Mouse (Mus musculus) c-Kit-positive CD71-positive TER-119-positive erythroid progenitor cells, embryonic 14.5 days (primary cell): ENCODE measurements at regions not wholly inside any gene's neighbourhood (a gene's known extent, or its start where the extent isn't known, plus 50 kb on each side); places are given as distances from the start of the nearest gene placed in this dataset.
"Not testable (repeated sequence)": the region's sequence is repeated elsewhere in the genome, so short reads cannot be mapped to it uniquely, and the experiment has no call there.

Source experiments
- DNase-seq: peaks from one replicate; pipeline ENCODE4 v3.0.0-alpha.2; 2013; ENCODE audit warnings: low spot score

DNA sequence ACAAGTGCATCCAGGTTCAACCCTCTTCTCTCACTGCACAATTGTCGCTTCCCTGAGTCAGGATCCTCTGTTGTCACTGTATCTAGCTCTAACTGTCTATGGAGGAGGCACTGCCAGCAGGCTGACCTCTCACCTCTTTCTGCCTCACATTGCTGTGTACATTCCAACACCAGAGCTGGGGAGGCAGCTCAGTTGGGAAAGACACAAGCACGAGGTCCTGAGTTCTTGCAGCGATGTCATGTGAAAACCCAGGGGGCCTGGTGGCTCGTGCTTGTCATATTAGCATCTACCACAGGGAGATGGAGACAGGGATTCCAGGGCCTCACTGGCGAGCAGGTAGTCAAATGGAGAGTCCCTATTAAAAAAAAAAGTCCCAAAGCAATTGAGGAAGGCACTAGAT lies 334.2 kb downstream of the Diras2 start:
- no peak for DNase-seq

DNA sequence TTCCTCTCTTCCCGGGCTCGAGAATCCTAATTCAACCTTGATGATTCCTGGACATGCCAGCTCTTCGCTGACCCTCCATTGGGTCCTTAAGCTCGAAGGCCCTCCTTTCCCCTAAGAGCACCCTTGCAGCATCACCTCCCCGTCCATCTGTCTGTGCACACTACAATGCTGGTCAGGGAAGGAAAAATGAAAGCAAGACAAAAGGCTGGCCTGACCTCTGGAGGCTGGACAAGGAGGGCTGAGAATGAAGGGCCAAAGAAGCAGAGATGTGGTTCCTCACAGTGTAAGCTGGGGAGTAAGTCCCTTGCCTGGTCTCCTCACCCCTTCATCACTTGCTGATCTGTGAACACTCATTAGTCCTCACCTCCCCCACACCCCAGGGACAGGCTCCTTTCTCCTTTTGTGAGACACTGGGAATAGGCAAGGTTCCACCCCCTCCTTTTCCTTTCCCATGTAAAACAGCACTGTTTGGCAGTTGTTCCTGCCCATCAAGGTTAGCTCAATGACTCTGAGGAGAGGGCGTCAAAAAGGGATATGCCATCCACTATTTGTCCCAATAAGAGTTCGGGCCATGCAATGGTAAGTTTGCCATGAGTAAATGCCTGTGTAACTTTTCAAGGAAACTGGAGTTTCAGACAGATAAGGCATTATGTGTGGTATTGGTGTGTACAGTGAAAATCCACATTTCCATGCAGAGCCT lies 332.3 kb downstream of the Diras2 start:
- no peak for DNase-seq

DNA sequence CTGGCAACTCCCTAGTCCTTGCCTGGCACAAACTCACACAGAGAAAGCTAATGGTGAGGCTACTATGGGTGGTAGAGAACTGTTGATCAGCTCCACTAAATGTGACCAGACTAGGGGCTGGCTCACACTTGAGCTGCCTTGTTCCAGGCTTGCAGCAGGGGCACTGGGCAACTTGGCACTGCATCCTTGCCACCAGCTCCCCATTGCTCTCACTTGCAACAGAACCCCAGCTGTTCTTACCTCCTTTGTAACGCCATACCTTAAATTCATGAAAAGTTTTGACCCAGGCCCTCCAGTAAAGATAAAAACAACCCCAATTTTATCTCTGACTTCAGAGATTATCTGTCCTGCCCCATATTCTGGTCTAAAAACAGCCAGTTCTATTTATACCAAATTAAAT lies 328.7 kb downstream of the Diras2 start:
- no peak for DNase-seq

DNA sequence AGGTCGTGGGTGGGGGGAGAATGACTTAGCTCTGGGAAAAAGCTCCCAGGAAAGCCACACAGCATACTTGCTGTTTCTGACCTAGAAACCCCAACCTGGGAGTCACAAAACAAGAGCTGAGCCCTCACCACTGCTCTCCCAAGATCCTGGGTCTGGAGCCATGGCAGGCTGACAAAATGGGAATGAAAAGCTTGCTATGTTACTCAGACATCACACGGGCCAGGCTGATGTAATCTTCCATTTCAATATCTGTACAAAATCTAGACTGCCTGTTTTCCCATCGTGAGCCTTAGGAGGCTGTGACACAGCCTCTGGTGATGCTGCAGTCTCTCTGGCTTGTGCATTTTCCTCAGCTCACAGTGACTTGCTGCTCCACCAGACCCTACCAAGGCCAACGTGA lies 325.1 kb downstream of the Diras2 start:
- no peak for DNase-seq

DNA sequence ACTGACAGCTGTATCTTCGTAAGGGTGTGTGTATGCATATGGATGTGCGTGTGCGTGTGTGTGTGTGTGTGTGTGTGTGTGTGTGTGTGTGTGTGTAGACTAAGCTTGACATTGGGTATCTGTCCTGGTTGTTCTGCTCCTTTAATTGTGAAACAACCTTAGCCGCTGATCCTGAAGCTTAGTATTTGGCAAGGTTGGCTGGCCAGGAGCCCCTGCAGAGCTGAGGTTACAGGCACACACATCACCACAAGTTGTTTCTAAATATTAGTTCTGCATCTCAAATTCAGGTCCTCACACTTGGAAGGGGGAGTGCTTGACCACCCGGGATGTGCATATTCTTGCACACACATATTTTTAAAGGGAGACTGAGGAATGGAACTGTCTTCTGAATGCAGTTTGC lies 314.7 kb downstream of the Diras2 start:
- DNase-seq, result no peak

DNA sequence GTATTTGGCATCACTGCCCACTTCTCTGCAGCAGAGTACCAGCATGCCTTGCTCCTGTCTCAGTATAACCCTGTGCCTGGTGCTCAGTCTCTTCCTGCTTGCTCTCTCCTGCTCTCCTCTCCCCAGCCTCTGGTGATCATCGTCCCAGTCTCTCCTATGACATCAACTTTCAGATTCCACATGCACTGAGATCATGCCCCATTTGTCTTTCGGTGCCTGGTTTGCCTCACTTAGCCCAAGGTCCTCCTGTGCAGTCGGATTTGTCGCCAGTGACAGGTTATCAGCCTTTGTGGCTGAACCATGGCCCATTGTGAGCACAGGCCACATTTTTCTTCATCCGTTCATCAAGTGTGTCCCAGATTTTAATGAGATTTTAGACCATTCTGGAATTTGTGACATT lies 314.0 kb downstream of the Diras2 start:
- DNase-seq, result no peak

DNA sequence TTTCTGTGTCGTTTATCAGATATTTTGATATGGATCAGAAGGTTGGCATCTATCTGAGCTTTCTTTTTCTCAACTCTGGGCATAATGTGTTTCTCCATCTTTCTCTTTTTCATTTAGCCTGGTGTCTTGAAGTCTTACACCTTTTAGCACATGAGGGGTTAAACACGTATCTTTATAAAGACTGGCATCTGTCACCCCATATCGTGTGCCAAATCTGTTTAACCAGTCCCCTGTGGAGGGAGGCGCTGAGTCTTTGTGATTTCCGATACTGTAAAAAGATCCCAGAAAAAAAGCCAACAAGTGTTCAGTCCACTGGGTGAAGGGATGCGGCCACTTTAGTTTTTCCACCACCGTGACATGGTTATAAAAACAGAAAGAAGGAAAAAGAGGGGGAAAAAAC lies 313.3 kb downstream of the Diras2 start:
- DNase-seq, result no peak

DNA sequence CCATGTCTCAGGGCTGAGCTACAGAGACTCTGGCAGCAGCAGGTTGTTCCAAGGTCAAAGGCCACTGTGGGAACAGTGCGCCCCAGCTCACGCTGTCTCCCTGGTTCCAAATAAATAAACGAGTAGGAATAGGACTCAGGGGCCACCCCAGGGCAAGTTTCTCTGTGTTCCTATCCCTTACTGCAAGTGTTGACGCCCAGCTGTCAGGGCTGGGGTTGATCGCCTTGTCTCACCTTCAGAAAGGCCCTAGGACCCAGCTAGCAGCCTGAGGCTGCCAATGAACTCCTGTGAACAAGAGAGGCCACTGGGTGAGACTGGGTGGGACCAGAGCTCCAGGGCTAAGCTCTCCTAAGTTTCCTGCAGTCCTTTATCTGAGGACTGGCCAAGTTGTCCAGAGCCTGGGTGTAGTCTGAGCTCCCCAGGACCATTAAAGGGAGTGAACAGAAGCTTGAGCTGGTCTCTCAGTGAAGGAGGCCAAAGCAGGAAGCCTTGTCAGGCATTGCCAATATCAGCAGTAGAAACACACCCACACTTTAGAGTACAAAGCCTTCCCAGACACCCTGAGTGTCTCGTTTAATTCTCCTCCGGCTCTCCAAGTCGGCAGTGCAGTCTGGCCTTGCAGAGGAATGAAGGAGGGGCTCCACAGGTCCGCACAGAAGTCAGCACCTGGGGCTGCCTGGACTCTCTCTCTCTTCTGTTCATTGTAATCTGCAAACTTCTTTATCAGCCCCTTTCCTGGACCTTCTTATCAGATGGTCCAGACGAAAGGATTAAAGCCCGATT lies 308.6 kb downstream of the Diras2 start:
- no peak for DNase-seq

DNA sequence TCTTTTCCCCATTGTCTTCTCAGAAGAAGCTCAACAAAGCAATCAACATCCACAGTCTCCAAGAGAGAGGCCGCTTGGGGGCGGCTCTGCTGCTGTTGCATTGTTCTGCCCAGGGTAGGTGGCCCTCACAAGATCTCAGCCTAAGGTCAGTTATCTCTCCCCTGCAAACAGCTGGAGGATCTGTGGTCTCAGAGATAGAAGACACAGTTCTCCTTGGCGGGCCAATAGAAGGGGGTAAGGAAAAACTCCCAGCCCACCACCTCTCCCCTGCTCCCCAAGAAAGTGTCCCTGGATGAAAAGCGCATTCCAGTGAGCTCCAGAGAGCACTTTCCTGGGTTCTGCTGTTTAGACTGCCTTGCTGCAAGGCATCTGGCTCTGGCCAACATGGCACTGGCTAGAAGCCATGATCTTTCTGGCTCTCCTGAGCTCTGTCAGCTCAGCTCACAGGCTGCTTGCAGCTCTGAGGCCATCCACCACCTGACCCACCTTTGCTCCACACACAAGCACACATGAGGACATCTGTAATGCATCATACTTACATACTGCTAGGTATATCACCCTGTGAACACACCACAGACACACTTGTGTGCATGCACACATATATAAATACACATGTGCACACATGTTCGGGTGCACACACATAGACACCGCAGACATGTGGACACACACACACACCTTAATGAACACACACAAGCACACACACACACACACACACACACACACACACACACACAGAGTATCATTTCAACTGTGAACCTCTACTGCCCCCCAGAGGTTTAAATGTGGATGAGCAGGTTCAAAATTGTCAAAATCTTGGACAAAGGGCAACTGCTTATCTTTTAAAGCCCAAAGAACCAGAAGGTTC lies 307.7 kb downstream of the Diras2 start:
- DNase-seq, result peak; percentile 34

DNA sequence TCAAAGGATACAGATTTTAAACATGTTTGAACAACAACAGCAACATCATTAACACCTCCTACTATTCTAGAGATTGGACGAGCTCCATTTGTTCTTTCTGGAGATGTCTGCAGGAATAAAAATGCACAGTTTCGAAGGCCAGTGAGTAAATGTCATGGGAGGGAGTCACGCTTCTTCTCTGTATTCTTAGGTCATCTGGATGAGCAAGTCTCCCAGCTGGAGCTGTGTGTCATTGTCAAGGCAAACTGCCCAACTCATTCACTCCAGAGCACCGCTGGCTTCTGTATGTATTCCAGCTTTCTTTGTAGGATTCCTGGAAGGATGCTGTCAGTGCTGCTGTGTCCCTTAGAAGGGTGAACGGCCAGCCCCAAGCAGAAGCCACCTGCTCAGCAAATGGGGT lies 297.1 kb downstream of the Diras2 start:
- DNase-seq, result no peak

DNA sequence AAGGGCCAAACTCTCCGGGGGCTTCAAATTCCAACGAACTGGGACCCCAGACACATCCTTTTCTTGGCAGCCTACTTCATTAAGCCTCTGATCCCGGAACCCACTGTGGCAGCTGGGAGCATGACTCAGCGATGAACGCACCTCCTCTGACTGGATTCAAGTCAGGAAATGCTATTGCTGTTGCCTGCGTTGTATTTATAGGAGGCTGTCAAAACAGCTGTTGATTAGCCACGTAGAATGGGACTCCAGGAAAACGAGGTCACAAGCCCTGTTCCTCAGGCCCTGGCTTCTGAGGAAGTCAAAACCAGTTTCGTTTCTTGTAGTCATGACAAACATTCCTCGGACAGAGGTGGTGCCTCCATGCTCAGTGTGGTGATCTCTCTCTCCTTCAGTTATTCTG lies 295.0 kb downstream of the Diras2 start:
- no peak for DNase-seq

DNA sequence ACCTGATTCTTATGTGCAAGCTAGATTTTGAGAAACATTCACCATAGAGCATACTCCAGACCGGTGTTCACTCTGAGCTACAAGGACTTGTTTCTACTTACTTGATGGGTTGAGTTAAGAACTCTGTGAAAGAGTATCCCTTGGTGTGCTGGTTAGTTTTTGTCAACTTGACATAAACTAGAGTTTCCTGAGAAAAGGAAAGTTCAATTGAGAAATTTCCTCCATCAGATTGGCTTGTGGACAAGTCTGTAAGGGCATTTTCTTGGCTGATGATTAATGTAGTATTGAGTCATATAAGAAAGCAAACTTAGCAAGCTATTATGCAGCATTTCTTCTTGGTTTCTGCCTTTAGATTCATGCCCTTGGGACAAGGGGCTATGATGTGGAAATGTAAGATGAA lies 291.5 kb downstream of the Diras2 start:
- no peak for DNase-seq

DNA sequence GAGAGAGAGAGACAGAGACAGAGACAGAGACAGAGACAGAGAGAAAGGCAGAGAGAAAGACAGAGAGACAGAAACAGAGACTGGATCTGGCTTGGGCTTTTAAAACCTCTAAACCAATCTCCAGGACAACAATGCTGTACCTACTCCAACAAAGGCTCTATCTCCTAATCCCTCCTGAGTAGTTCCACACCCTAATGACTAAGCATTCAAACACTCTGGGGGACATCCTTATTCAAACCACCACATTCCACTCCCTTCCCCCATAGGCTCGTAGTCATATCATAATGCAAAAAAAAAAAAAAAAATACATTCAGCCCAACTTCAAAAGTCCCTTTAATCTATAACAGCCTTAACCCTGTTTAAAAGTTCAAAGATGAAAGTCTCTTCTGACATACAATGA lies 289.3 kb downstream of the Diras2 start:
- DNase-seq, result no peak

DNA sequence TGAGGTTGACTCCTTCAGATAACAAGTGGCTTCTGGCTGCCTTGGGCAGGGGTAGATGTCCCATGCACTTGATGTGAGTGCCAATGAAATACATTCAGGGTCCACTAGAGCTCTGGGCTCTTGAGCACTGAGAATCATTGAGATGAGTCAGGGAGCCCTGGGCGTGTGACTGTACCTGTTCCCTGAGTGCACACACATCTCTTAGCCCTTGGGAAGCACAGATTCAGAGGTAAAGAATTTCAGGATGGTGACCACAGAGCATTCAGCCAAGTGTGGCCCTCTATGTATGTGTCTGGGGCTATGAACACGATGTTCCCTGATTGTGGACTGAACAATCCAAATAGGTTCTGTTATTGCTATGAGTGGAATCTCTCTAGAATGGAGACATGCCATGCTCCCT lies 281.6 kb downstream of the Diras2 start:
- no peak for DNase-seq

DNA sequence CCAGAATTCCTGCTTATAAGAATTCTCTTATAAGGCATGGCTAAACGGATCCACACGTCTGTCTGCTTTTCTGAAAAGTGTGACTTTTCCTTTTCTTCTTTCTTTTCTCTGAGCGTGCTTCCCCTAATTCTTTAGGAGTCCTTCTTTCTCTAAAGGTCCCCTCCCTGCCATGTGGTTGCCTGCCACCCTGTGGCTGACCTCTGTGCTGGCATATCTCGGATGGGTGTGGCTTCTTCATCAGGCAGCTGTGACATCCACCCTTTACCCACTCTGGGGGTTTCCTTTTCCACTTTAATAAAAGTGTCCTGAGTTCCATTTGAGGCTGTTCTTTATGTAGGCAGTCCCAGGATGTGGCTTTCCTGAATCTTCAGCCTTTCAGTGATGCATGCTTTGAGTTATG lies 280.7 kb downstream of the Diras2 start:
- DNase-seq, result no peak

DNA sequence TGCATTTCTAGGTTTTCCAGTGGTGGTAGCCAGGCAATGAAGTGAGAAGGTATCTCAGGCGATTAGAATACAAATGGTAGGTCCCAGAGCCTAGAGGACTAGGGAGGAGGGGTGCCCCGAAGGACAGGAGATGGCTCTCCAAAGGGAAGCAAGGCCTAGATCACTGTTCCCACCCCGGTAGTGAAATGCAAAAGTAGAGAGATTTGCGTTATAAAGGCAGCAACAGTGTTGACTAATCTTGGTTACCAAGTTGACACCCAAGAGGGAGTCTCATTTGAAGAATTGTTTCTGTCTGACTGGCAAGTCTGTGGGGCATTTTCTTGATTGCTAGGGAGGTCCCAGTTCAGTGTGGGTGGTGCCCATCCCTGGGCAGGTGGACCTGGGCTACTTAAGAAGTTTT lies 278.8 kb downstream of the Diras2 start:
- no peak for DNase-seq

DNA sequence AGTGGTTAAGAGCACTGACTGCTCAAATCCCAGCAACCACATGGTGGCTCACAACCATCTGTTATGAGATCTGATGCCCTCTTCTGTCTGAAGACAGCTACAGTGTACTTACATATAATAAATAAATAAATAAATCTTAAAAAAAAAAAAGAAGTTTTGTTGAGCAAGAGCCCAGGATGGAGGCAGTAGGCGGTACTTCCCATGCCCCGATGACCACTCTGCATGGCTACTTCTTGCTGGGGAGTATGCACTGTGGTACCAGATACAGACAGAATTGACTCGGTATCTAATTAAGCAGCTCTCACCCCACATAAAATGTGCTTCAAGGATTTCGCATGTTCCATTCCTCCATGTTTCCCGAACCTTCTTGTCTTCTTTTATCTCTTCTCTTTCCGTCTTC lies 278.4 kb downstream of the Diras2 start:
- not testable (repeated sequence) for DNase-seq

DNA sequence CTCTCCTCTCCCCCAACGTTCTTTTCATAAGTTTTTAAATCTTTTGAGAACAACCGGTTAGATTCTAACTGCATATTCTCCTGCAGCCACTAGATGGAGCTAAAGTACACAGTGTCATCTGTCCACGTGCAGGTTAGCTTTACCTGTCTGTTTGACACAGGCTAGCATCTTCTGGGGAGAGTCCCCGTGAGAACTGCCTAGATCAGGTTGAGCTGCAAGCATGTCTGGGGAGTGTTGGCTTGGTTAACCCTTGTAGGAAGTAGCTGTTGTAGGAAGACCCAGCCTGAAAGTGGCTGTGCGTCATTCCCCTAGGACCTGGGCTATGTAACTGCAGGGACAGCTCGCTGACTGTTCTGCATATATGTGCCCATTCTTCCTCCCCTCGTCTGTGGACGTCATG lies 277.9 kb downstream of the Diras2 start:
- DNase-seq, result peak; percentile 20

DNA sequence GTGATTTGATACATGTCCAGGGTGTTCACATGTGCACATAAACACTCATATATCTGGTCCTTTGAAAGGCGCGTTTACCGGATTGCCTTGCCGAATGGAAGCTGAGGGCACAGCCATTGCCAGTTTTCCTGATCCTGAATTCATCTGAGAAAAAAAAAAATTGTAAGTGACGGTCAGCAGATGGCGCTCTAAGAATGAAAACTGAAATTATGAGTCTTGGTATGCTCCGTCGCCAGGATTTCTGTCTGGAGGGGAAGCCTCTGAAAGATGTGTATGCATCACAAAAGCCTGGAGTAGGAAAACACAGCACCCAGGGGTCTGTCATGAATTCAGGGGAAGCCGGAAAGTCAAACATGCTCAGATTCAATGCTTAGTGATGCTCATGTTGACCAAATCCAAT lies 276.9 kb downstream of the Diras2 start:
- DNase-seq, result peak; percentile 13

DNA sequence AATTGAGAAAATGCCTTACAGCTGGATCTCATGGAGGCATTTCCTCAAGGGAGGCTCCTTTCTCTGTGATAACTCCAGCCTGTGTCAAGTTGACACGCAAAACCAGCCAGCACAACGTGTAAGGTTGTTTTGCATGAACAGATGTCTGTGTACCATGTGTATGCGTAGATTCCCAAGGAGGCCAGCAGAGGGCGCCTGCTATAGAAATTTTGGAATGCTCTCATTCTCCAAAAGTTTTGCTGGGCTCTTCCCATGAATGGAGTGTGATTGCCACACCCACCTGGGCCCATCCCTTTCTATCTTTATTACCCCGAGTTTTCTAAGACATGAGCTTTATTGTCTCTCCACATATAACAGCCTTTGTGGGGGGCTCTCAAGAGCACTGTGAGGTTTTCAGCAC lies 275.4 kb downstream of the Diras2 start:
- peak; percentile 18 for DNase-seq

DNA sequence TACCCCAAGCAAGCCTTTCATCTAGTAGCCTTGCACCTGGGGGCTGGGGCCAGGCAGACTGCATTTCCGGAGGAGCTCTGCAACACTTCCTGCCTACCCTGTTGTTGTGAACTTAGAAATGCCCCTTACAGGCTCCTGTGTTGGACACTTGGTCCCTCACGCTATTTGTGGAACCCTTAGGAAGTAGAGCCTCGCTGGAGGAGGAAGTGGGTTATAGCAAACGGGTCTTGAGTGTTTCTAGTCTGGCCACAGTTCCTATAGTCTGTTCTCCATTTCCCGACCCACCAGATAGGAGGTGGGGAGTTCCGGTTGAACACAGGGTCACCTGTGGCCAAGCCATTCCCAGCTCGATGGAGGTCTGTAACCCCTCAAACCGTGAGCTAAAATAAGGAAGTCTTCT lies 272.7 kb downstream of the Diras2 start:
- no peak for DNase-seq

DNA sequence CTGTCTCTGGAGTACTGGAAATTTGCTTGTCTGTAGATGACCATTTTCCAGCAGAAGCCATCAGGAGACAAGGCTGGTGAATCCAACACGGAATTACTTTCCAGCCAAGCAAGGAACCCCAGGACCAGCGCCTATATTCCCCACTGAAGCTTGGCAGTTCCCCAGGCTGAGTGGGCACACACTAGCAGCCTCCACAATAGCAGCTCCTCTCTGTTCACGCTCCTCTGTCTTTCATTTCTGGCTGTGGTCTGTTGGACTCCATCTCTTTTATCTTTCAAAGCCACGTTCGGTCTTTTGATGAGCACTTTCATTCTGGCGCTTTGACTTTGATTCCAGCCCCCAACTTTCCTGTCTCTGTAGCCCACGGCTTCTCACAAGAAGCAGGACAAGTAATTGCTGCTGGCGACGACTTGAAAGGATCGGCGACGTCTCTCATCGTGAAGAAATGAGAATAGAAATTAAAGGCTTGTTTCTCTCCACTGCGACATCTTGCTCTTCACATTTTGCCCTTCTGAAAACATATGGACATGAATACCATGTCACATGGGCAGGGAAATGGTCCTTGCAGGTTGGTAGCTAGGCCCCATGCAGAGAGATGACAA lies 268.0 kb downstream of the Diras2 start:
- no peak for DNase-seq

DNA sequence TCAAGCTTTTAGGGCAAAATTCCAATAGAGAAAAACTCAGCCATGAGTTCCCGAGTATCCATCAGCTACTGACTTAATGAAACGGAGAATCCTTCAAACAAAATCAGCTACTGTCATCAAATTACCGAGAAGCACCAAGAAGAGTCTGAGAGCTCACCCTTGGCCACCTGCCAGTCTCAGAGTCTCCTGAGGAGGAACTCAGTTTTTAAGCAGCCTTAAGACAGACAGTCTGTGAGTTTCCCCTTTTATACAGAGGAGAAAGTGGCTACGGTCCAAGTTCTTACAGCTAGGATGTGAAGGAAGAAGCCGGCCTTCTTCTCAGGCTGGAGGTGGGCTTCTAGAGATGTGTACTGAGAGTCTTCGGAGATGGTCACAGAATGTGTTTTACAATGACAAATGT lies 262.8 kb downstream of the Diras2 start:
- no peak for DNase-seq
